ENCODE assay signal across 16 mouse cellular contexts in the genomic region with DNA sequence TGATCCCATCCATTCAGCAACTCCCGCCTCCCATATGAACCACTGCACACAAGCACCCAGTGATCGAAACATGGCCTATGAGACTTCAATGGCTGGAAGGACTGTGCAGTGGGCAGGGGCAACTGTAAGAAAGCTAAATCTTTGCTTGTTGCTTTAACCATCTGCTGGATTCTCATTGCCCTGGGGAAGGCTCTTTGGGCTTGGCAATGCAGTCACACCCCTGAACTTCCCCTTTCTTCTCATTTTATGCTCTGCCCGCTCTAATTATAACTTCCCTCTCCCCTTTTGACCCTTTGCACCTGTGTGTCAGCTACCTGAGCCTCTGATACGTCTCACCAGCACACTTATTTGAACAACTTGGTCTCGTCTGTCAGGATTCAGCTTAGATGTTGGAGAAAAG.
DNase-seq lines count a peak whose midpoint lies in the region; ATAC-seq lines count a peak whose summit lies in the region.
"Had no signal": no experiment of that assay in that cellular context is flagged by ENCODE, and none has a peak within 500 bp of the region (broad histone marks: within the 10 kb centered on the region; RNA-seq: fewer than 3 reads in every experiment).

No protein-coding gene starts in this region.

- ATAC-seq in heart, embryonic 13.5 days (ENCODE audit: extremely low read depth, insufficient number of reproducible peaks, low FRiP score, low TSS enrichment), result no peak
- no peak for ATAC-seq in heart, embryonic 11.5 days (replicated peaks; ENCODE audit: insufficient number of reproducible peaks, low FRiP score, low TSS enrichment)
- peak; percentile 33 for ATAC-seq in granulocyte monocyte progenitor cell, adult 5-6 weeks (replicated peaks; ENCODE audit: poor library complexity, severe bottlenecking)

- H3K4me1 ChIP-seq in heart, embryonic 13.5 days, result peaks cover 59% of the 10 kb centered on the region
- peaks cover 3% of the 10 kb centered on the region; the same call in 1 of the 2 replicates for H3K4me1 ChIP-seq in heart, embryonic 11.5 days (ENCODE audit: control insufficient read depth, insufficient read depth, low read length)

- H3K9me3 ChIP-seq in heart, embryonic 13.5 days, result no peaks in the 10 kb centered on the region
- no peaks in the 10 kb centered on the region for H3K9me3 ChIP-seq in heart, embryonic 11.5 days (replicated peaks; ENCODE audit: control insufficient read depth, low read length)
- H3K9me3 ChIP-seq: embryonic facial prominence, embryonic 12.5 days; neural tube, embryonic 12.5 days had no signal

- no peaks in the 10 kb centered on the region for H3K36me3 ChIP-seq in heart, embryonic 13.5 days
- no peaks in the 10 kb centered on the region for H3K36me3 ChIP-seq in heart, embryonic 11.5 days (ENCODE audit: control insufficient read depth, insufficient read depth, low read length)
- H3K36me3 ChIP-seq: embryonic facial prominence, embryonic 12.5 days; neural tube, embryonic 12.5 days had no signal

- no peak overlapping the region for H3K4me2 ChIP-seq in heart, embryonic 13.5 days
- no peak overlapping the region for H3K4me2 ChIP-seq in heart, embryonic 11.5 days
- H3K4me2 ChIP-seq: embryonic facial prominence, embryonic 12.5 days; lung, embryonic 14.5 days; neural tube, embryonic 12.5 days had no signal

- WGBS in heart, embryonic 13.5 days, result 80% methylated on average over 5 of the region's 5 CpGs
- 71% methylated on average over 5 of the region's 5 CpGs for WGBS in heart, embryonic 11.5 days (ENCODE audit: insufficient replicate concordance)

- H3K27ac ChIP-seq in heart, embryonic 13.5 days (replicated peaks), result 0 out of 2 replicates have a peak overlapping the region, but pooled peaks have one; percentile 8
- no peak overlapping the region for H3K27ac ChIP-seq in heart, embryonic 11.5 days (ENCODE audit: low read depth, low read length)
- H3K27ac ChIP-seq: embryonic facial prominence, embryonic 12.5 days; neural tube, embryonic 12.5 days had no signal

- H3K9ac ChIP-seq in heart, embryonic 13.5 days, result no peak overlapping the region
- H3K9ac ChIP-seq in heart, embryonic 11.5 days (ENCODE audit: low read depth, low read length), result no peak overlapping the region
- H3K9ac ChIP-seq: embryonic facial prominence, embryonic 12.5 days; lung, embryonic 14.5 days; neural tube, embryonic 12.5 days had no signal

- peak; percentile 72 to 75 for DNase-seq in B cell, adult 2 months
- DNase-seq in spleen, adult 18-20 months, result peak; percentile 38 to 40
- DNase-seq in adrenal gland, postnatal 14 days, result no peak
- DNase-seq in left cerebral cortex, adult 11 months (ENCODE audit: low spot score), result no peak
- DNase-seq in kidney, adult 9 months, result no peak
- DNase-seq: cerebellum, adult 18-20 months; heart, adult 2 months; kidney, adult 8-10 months; left cerebral cortex, postnatal 4 days; lung, embryonic 14.5 days; thymus, postnatal 4 days had no signal

- H3K4me3 ChIP-seq in heart, embryonic 13.5 days, result no peak overlapping the region
- H3K4me3 ChIP-seq in heart, embryonic 11.5 days (ENCODE audit: low read depth, low read length), result no peak overlapping the region
- H3K4me3 ChIP-seq: embryonic facial prominence, embryonic 12.5 days; heart, adult 2 months; neural tube, embryonic 12.5 days had no signal

- H3K27me3 ChIP-seq in heart, embryonic 13.5 days (replicated peaks), result no peaks in the 10 kb centered on the region
- H3K27me3 ChIP-seq in heart, embryonic 11.5 days (ENCODE audit: control insufficient read depth, insufficient read depth, low read length), result no peaks in the 10 kb centered on the region
- H3K27me3 ChIP-seq: embryonic facial prominence, embryonic 12.5 days; neural tube, embryonic 12.5 days had no signal

Comparison
In these comparisons a context has a peak if more than half of its experiments do, and no peak if none do; other contexts are left out.
1. DNase-seq: peak in B cell, adult 2 months (2 of 2) and spleen, adult 18-20 months (2 of 2); none in adrenal gland, postnatal 14 days (single experiment), left cerebral cortex, adult 11 months (single experiment) and kidney, adult 9 months (single experiment).